Mouse (Mus musculus) lung, postnatal 0 days (tissue): Measurements from ENCODE around the gene Scrn2. TPM values are rescaled to one million over a fixed set of nuclear protein-coding genes. Genes with fewer than 3 reads are reported as not detected.
A peak's percentile ranks its signal among the peaks of the same experiment; 100 is the strongest.

Source experiments
- ATAC-seq: fragments of 200-750 bp; cut with Nextera tagmentation; 2 replicates; pipeline ENCODE4 v1.8.0; 2017; ENCODE audit warnings: moderate library complexity
- DNase-seq: peaks from one replicate; pipeline ENCODE4 v3.0.0-alpha.2; 2016; ENCODE audit warnings: low spot score
- H3K27ac ChIP-seq: fragments of 300-500 bp; sonication (generic); 2 replicates; pipeline ENCODE4 v1.5.1; 2014; ENCODE audit warnings: antibody characterized with exemption, mild to moderate bottlenecking, low read length, mixed read lengths
- H3K27me3 ChIP-seq: fragments of 300-500 bp; sonication (generic); replicated peaks from 2 replicates; pipeline ENCODE4 v1.6.1; 2014; ENCODE audit warnings: low read length, mixed read lengths; ENCODE audit not compliant: insufficient read depth
- H3K36me3 ChIP-seq: fragments of 300-500 bp; sonication (generic); 2 replicates; pipeline ENCODE4 v1.6.1; 2014; ENCODE audit warnings: low read length, mixed read lengths; ENCODE audit not compliant: insufficient read depth
- H3K4me1 ChIP-seq: fragments of 300-500 bp; sonication (generic); 2 replicates; pipeline ENCODE4 v1.6.1; 2014; ENCODE audit warnings: antibody characterized with exemption, low read depth, low read length, mixed read lengths; ENCODE audit not compliant: insufficient read depth
- H3K4me2 ChIP-seq: fragments of 300-500 bp; sonication (generic); replicated peaks from 2 replicates; pipeline ENCODE4 v1.6.1; 2014; ENCODE audit warnings: low read depth, mild to moderate bottlenecking, low read length, moderate library complexity, mixed read lengths
- H3K4me3 ChIP-seq: fragments of 300-500 bp; sonication (generic); 2 replicates; pipeline ENCODE4 v1.5.1; 2014; ENCODE audit warnings: low read depth, low read length
- H3K9ac ChIP-seq: fragments of 300-500 bp; sonication (generic); replicated peaks from 2 replicates; pipeline ENCODE4 v1.6.1; 2014; ENCODE audit warnings: low read depth, mild to moderate bottlenecking
- H3K9me3 ChIP-seq: fragments of 300-500 bp; sonication (generic); 2 replicates; pipeline ENCODE4 v1.6.1; 2016; ENCODE audit warnings: low read length, mixed read lengths
- CTCF ChIP-seq: IDR thresholded peaks from 2 replicates; pipeline ENCODE4 v1.5.1; 2016; ENCODE audit warnings: antibody characterized with exemption, mild to moderate bottlenecking
- EP300 ChIP-seq: IDR thresholded peaks from 2 replicates; pipeline ENCODE4 v1.6.1; 2016; ENCODE audit warnings: antibody characterized with exemption, mild to moderate bottlenecking, control low read depth
- WGBS: fragments of 180-500 bp; shearing (Covaris S2); extraction: QIAGEN DNeasy Blood & Tissue Kit; methylation state at CpG from one replicate; pipeline ENCODE4 v1.1.7; 2014; 5-methylcytosine and 5-hydroxymethylcytosine counted together
- polyA plus RNA-seq: library from polyadenylated mRNA; unstranded; fragments of >200 nt; fragmentation: Nextera tagmentation; extraction: Ambion mirVana; gene quantifications from 2 replicates; pipeline ENCODE4 v1.2.1, GENCODE M21; 2015

The Scrn2 gene
- 15.7 and 17.2 TPM in 2 replicates for polyA plus RNA-seq

- peak within 1 kb of the TSS; percentile 69 for H3K27ac ChIP-seq
- peak within 1 kb of the TSS; percentile 68 for H3K4me2 ChIP-seq
- under 1% methylated on average over 25 of the region's 25 CpGs for WGBS
- H3K27me3 ChIP-seq = no peaks in the 10 kb centered on the region
- H3K4me1 ChIP-seq = peaks cover 10% of the 10 kb centered on the region; the same call in 1 of the 2 replicates
- ATAC-seq (peak; percentile 90), DNase-seq (peak; percentile 97)
- peak within 1 kb of the TSS; percentile 37 for H3K9ac ChIP-seq
- TF ChIP-seq CTCF (peak; percentile 91), EP300 (0 out of 2 replicates have a peak, but pooled peaks have one; percentile 44)
- no peaks in the 10 kb centered on the region for H3K36me3 ChIP-seq
- peak within 1 kb of the TSS; percentile 62 for H3K4me3 ChIP-seq
- H3K9me3 ChIP-seq = no peaks in the 10 kb centered on the region
Measured at GRCm38 (mm10) chr11:97029686-97030417, at the start of gene Scrn2. TSS of gene Scrn2 (plus strand) at chr11:97029938.

- Histone ChIP-seq H3K4me3 (no peak overlapping the region), H3K4me2 (no peak overlapping the region), H3K27ac (no peak overlapping the region), H3K9me3 (no peaks in the 10 kb centered on the region), H3K9ac (no peak overlapping the region), H3K27me3 (no peaks in the 10 kb centered on the region; the same call in 1 of the 2 replicates), H3K4me1 (peaks cover 17% of the 10 kb centered on the region), H3K36me3 (no peaks in the 10 kb centered on the region)
- TF ChIP-seq CTCF = no peak
- TF ChIP-seq EP300 = no peak
- DNase-seq = no peak
- ATAC-seq = no peak
- 63% methylated on average over 5 of the region's 5 CpGs for WGBS
Measured at GRCm38 (mm10) chr11:96980021-96980420, 49.7 kb upstream of the Scrn2 start.

GRCm38 (mm10) chr11:96981461-96981860 is 48.3 kb upstream of the Scrn2 start:
- 0 out of 2 replicates have a peak, but pooled peaks cover 3% of the 10 kb centered on the region for H3K4me1 ChIP-seq
- ATAC-seq (no peak), DNase-seq (no peak)
- H3K36me3 ChIP-seq = no peaks in the 10 kb centered on the region
- 45% methylated on average over 15 of the region's 15 CpGs for WGBS
- H3K27ac ChIP-seq = no peak overlapping the region
- no peak overlapping the region for H3K4me2 ChIP-seq
- H3K27me3 ChIP-seq = no peaks in the 10 kb centered on the region; the same call in 1 of the 2 replicates
- H3K4me3 ChIP-seq = no peak overlapping the region
- no peaks in the 10 kb centered on the region for H3K9me3 ChIP-seq
- no peak overlapping the region for H3K9ac ChIP-seq
- TF ChIP-seq CTCF = no peak

- DNase-seq (peak; percentile 86), ATAC-seq (no peak)
- Histone ChIP-seq H3K4me1 (0 out of 2 replicates have a peak, but pooled peaks cover 3% of the 10 kb centered on the region), H3K36me3 (no peaks in the 10 kb centered on the region), H3K27ac (no peak overlapping the region), H3K4me2 (no peak overlapping the region), H3K4me3 (no peak overlapping the region), H3K9me3 (no peaks in the 10 kb centered on the region), H3K27me3 (no peaks in the 10 kb centered on the region; the same call in 1 of the 2 replicates), H3K9ac (no peak overlapping the region)
- 2% methylated on average over 7 of the region's 7 CpGs for WGBS
- TF ChIP-seq CTCF (peak; percentile 97), EP300 (no peak)
Measured at GRCm38 (mm10) chr11:96982355-96982754, 47.4 kb upstream of the Scrn2 start.

DNA sequence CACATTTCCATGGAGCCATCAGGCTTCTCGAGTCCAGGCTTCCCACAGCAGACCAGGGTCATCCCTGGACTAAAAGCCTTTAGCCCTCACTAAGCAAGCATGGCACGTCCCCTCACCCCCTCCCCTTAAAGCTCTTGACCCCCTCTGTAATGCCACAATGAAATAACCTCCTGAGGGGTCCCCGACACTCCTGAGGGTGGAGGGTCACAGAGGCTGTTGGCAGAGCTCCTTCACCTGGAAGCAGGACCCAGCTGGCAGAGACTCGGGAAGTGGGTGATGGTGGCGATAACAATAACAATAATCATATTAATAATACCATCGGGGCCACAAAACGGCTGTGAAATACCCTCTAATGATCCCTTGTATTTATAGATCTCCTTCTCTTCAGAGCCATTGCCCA is 46.9 kb upstream of the Scrn2 start, which contains the start of gene Sp2:
Gene Sp2, minus strand, starts transcription at position 101 of the 400 bp plus-strand sequence.
- peaks cover 6% of the 10 kb centered on the region; the same call in 1 of the 2 replicates for H3K4me1 ChIP-seq
- H3K36me3 ChIP-seq = no peaks in the 10 kb centered on the region
- WGBS = 69% methylated on average over 7 of the region's 7 CpGs
- H3K27ac ChIP-seq = no peak within 1 kb of the TSS
- TF ChIP-seq CTCF (no peak), EP300 (no peak)
- no peak within 1 kb of the TSS for H3K9ac ChIP-seq
- ATAC-seq = no peak
- H3K4me3 ChIP-seq = no peak within 1 kb of the TSS
- no peaks in the 10 kb centered on the region; the same call in 1 of the 2 replicates for H3K27me3 ChIP-seq
- DNase-seq = no peak
- no peaks in the 10 kb centered on the region for H3K9me3 ChIP-seq
- no peak within 1 kb of the TSS for H3K4me2 ChIP-seq

GRCm38 (mm10) chr11:96984903-96985302 is 44.8 kb upstream of the Scrn2 start:
- Histone ChIP-seq H3K4me1 (peaks cover 8% of the 10 kb centered on the region; the same call in 1 of the 2 replicates), H3K27ac (no peak overlapping the region), H3K27me3 (no peaks in the 10 kb centered on the region; the same call in 1 of the 2 replicates), H3K36me3 (no peaks in the 10 kb centered on the region), H3K9ac (no peak overlapping the region), H3K9me3 (no peaks in the 10 kb centered on the region), H3K4me2 (no peak overlapping the region), H3K4me3 (no peak overlapping the region)
- WGBS = 40% methylated on average over 4 of the region's 4 CpGs
- DNase-seq (no peak), ATAC-seq (no peak)
- TF ChIP-seq CTCF = no peak
- TF ChIP-seq EP300 = no peak
